Mouse (Mus musculus) MEL (cell line): ENCODE results near the gene Tssk3. TPM values are rescaled to one million over a fixed set of nuclear protein-coding genes. Genes with fewer than 3 reads are reported as not detected.

ENCODE experiments used
- DNase-seq: peaks from one replicate; pipeline ENCODE4 v3.0.0; 2011; ENCODE audit warnings: low read depth, low spot score
- H3K27ac ChIP-seq: 2 replicates; pipeline ENCODE4 v1.5.1; 2012; ENCODE audit warnings: low read depth, mild to moderate bottlenecking, control low read depth, low read length, moderate library complexity; ENCODE audit not compliant: control insufficient read depth
- H3K27me3 ChIP-seq, 2 experiments: fragments of 150-350 bp in 1 of 2; sonication (generic) in 1 of 2; 2 replicates each; pipeline ENCODE4 v1.6.1; 2012; ENCODE audit warnings: low read length in 2 of 2, mild to moderate bottlenecking in 2 of 2, improper control_type of control experiment in 1 of 2, moderate library complexity in 1 of 2; ENCODE audit not compliant: insufficient read depth in 2 of 2, control insufficient read depth in 1 of 2
- H3K36me3 ChIP-seq, 2 experiments: 2 replicates each; pipeline ENCODE4 v1.6.1; 2012 to 2014; ENCODE audit warnings: low read length in 2 of 2, improper control_type of control experiment in 1 of 2, inconsistent platforms in 1 of 2, mild to moderate bottlenecking in 1 of 2; ENCODE audit not compliant: insufficient read depth in 2 of 2, control insufficient read depth in 1 of 2
- H3K4me1 ChIP-seq, 2 experiments: fragments of 150-350 bp in 1 of 2; sonication (generic) in 1 of 2; 2 replicates each; pipeline ENCODE4 v1.6.1; 2012; ENCODE audit warnings: low read length in 2 of 2, improper control_type of control experiment in 1 of 2, mild to moderate bottlenecking in 1 of 2; ENCODE audit not compliant: insufficient read depth in 2 of 2, control insufficient read depth in 1 of 2
- H3K4me3 ChIP-seq, 2 experiments: fragments of 150-350 bp in 1 of 2; sonication (generic) in 1 of 2; 2 replicates each; pipeline ENCODE4 v1.5.1; 2012; ENCODE audit warnings: low read depth in 2 of 2, low read length in 2 of 2, mild to moderate bottlenecking in 2 of 2, moderate library complexity in 2 of 2, control low read depth in 1 of 2, improper control_type of control experiment in 1 of 2; ENCODE audit not compliant: control insufficient read depth in 1 of 2, insufficient read depth in 1 of 2
- H3K79me2 ChIP-seq: 2 replicates; pipeline ENCODE4 v1.6.1; 2012; ENCODE audit warnings: mild to moderate bottlenecking, low read length, moderate library complexity; ENCODE audit not compliant: control insufficient read depth, poor library complexity, insufficient read depth
- H3K9ac ChIP-seq: 2 replicates; pipeline ENCODE4 v1.6.1; 2012; ENCODE audit warnings: low read depth, mild to moderate bottlenecking, control low read depth, low read length, moderate library complexity; ENCODE audit not compliant: control insufficient read depth, poor library complexity, severe bottlenecking
- H3K9me3 ChIP-seq: fragments of 150-350 bp; sonication (generic); replicated peaks from 2 replicates; pipeline ENCODE4 v1.6.1; 2012; ENCODE audit warnings: mild to moderate bottlenecking, low read length, improper control_type of control experiment, moderate library complexity; ENCODE audit not compliant: insufficient read depth
- BHLHE40 ChIP-seq: IDR thresholded peaks from 2 replicates; pipeline ENCODE4 v1.6.1; 2012; ENCODE audit warnings: low read depth, mild to moderate bottlenecking, inconsistent platforms, low read length, improper control_type of control experiment, borderline replicate concordance
- CTCF ChIP-seq, 3 experiments: IDR thresholded peaks in 2 of 3; conservative IDR thresholded peaks in 1 of 3; 2 replicates each; pipeline ENCODE4 v1.5.1; 2011 to 2012; ENCODE audit warnings: low read length in 3 of 3, low read depth in 2 of 3, mild to moderate bottlenecking in 2 of 3, improper control_type of control experiment in 1 of 3, inconsistent platforms in 1 of 3, mixed read lengths in 1 of 3, moderate library complexity in 1 of 3; ENCODE audit not compliant: control insufficient read depth in 1 of 3, insufficient read depth in 1 of 3, poor library complexity in 1 of 3, severe bottlenecking in 1 of 3
- E2F4 ChIP-seq: IDR thresholded peaks from 2 replicates; pipeline ENCODE4 v1.6.1; 2011; ENCODE audit warnings: low read depth, low read length, improper control_type of control experiment, borderline replicate concordance
- EP300 ChIP-seq, 2 experiments: IDR thresholded peaks; 2 replicates each; pipeline ENCODE4 v1.6.1; 2011; ENCODE audit warnings: improper control_type of control experiment in 2 of 2, low read length in 2 of 2, low read depth in 1 of 2, mild to moderate bottlenecking in 1 of 2
- HCFC1 ChIP-seq: IDR thresholded peaks from 2 replicates; pipeline ENCODE4 v1.6.1; 2012; ENCODE audit warnings: low read depth, mild to moderate bottlenecking, inconsistent platforms, low read length, improper control_type of control experiment, moderate library complexity
- MAX ChIP-seq: IDR thresholded peaks from 2 replicates; pipeline ENCODE4 v1.6.1; 2011; ENCODE audit warnings: low read length, improper control_type of control experiment
- MAZ ChIP-seq: IDR thresholded peaks from 2 replicates; pipeline ENCODE4 v1.6.1; 2012; ENCODE audit warnings: low read depth, mild to moderate bottlenecking, inconsistent platforms, low read length, improper control_type of control experiment
- POLR2A ChIP-seq, 2 experiments: IDR thresholded peaks; 2 replicates each; pipeline ENCODE4 v1.6.1; 2011 to 2012; ENCODE audit warnings: low read length in 2 of 2, mild to moderate bottlenecking in 2 of 2, control low read depth in 1 of 2, improper control_type of control experiment in 1 of 2, low read depth in 1 of 2, moderate library complexity in 1 of 2; ENCODE audit not compliant: control insufficient read depth in 1 of 2, insufficient read depth in 1 of 2, poor library complexity in 1 of 2
- POLR2AphosphoS2 ChIP-seq: IDR thresholded peaks from 2 replicates; pipeline ENCODE4 v1.6.1; 2011; ENCODE audit warnings: low read length, improper control_type of control experiment
- POLR2AphosphoS5 ChIP-seq: IDR thresholded peaks from 2 replicates; pipeline ENCODE4 v1.6.1; 2012; ENCODE audit warnings: low read depth, borderline replicate concordance, mild to moderate bottlenecking, inconsistent platforms, low read length, moderate library complexity, mixed read lengths
- RAD21 ChIP-seq: IDR thresholded peaks from 2 replicates; pipeline ENCODE4 v1.6.1; 2011; ENCODE audit warnings: mild to moderate bottlenecking, low read depth, low read length, improper control_type of control experiment
- SMC3 ChIP-seq: IDR thresholded peaks from 2 replicates; pipeline ENCODE4 v1.6.1; 2011; ENCODE audit warnings: low read depth, low read length, improper control_type of control experiment
- TAL1 ChIP-seq: IDR thresholded peaks from 2 replicates; pipeline ENCODE4 v1.6.1; 2012; ENCODE audit warnings: mild to moderate bottlenecking, inconsistent platforms, low read length, moderate library complexity, mixed read lengths
- TCF12 ChIP-seq: IDR thresholded peaks from 2 replicates; pipeline ENCODE4 v1.6.1; 2014; ENCODE audit warnings: low read depth, mild to moderate bottlenecking, inconsistent platforms, low read length, improper control_type of control experiment, moderate library complexity
- USF2 ChIP-seq, 2 experiments: IDR thresholded peaks; 2 replicates each; pipeline ENCODE4 v1.6.1; 2011 to 2012; ENCODE audit warnings: improper control_type of control experiment in 2 of 2, low read length in 2 of 2, borderline replicate concordance in 1 of 2, inconsistent platforms in 1 of 2, low read depth in 1 of 2, mild to moderate bottlenecking in 1 of 2; ENCODE audit not compliant: insufficient read depth in 1 of 2
- ZMIZ1 ChIP-seq: IDR thresholded peaks from 2 replicates; pipeline ENCODE4 v1.6.1; 2012; ENCODE audit warnings: low read depth, mild to moderate bottlenecking, inconsistent platforms, low read length, improper control_type of control experiment, moderate library complexity
- polyA plus RNA-seq, 2 experiments: library from polyadenylated mRNA; stranded (reverse) in 1 of 2; unstranded in 1 of 2; fragments of >175 nt in 1 of 2; fragments of >200 nt in 1 of 2; gene quantifications; 2 replicates each; pipeline versions ENCODE4 v1.2.1 to v1.2.4; 2012; ENCODE audit warnings: low replicate concordance in 2 of 2, low read depth in 1 of 2; ENCODE audit not compliant: insufficient read length in 2 of 2, insufficient read depth in 1 of 2, missing spikeins in 1 of 2
- total RNA-seq: library from RNA; depleted of rRNA; stranded (reverse); fragments of 300-350 nt; gene quantifications from 2 replicates; pipeline ENCODE4 v1.2.3, GENCODE M21; 2012

The Tssk3 gene
- total and polyA plus RNA-seq, 3 experiments, result not detected

DNA sequence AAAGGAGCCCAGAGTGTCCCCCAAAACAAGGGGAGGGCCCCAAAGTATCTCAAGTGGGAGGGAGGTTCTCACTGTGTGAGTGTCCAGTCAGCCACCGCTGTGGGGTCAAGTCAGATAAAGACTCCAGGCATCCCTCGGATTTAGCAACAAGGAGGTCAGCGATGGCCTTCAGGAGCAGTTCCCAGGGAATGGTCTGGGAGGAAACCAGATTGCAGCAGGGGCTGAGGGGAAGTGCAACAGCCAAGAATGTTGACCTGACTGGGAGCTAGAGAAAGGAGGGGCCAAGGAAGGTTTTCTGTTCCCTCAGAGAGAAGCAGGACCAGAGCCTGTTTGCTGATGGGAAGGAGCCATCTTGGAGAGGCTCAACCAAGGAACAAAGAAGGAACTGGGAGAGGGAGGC lies 8.1 kb upstream of the Tssk3 start:
- TF ChIP-seq USF2 (IDR thresholded peaks at IDR 0.05; ENCODE audit: borderline replicate concordance in 1 of 2, insufficient read depth in 1 of 2, low read depth in 1 of 2, low read length in 2 of 2), result no peak
- no peak for TF ChIP-seq BHLHE40
- TF ChIP-seq HCFC1, result no peak
- no peak for TF ChIP-seq MAX
- no peak for TF ChIP-seq TAL1
- TF ChIP-seq E2F4, result no peak
- no peak for TF ChIP-seq POLR2AphosphoS5
- no peak for TF ChIP-seq MAZ
- no peak for TF ChIP-seq POLR2AphosphoS2
- no peak for TF ChIP-seq ZMIZ1
- Histone ChIP-seq H3K27ac (no peak overlapping the region), H3K27me3 (no peaks in the 10 kb centered on the region), H3K36me3 (peaks cover 0 to 6% of the 10 kb centered on the region in 2 experiments; a peak in 1 of 4 replicates), H3K4me1 (peaks cover 6 to 18% of the 10 kb centered on the region in 2 experiments), H3K4me3 (no peak overlapping the region), H3K79me2 (no peaks in the 10 kb centered on the region), H3K9ac (no peak overlapping the region), H3K9me3 (no peaks in the 10 kb centered on the region)
- DNase-seq, result no peak

- H3K27me3 ChIP-seq, result no peaks in the 10 kb centered on the region
- H3K79me2 ChIP-seq, result no peaks in the 10 kb centered on the region
- peak; percentile 52 for DNase-seq
- no peak overlapping the region for H3K4me3 ChIP-seq
- TF ChIP-seq SMC3 (no peak), POLR2A (IDR thresholded peaks at IDR 0.05; ENCODE audit: control insufficient read depth in 1 of 2, insufficient read depth in 1 of 2, low read depth in 1 of 2, low read length in 2 of 2, poor library complexity in 1 of 2) (no peak), EP300 (IDR thresholded peaks at IDR 0.05; ENCODE audit: low read depth in 1 of 2, low read length in 2 of 2) (no peak)
- H3K4me1 ChIP-seq, result peaks cover 6% of the 10 kb centered on the region in 2 experiments
- no peak overlapping the region for H3K9ac ChIP-seq
- H3K27ac ChIP-seq, result no peak overlapping the region
- H3K9me3 ChIP-seq, result no peaks in the 10 kb centered on the region
- H3K36me3 ChIP-seq, result peaks cover 0 to 3% of the 10 kb centered on the region in 2 experiments; a peak in 1 of 4 replicates
Measured at GRCm38 (mm10) chr4:129496631-129497030, 5.8 kb upstream of the Tssk3 start.

DNA sequence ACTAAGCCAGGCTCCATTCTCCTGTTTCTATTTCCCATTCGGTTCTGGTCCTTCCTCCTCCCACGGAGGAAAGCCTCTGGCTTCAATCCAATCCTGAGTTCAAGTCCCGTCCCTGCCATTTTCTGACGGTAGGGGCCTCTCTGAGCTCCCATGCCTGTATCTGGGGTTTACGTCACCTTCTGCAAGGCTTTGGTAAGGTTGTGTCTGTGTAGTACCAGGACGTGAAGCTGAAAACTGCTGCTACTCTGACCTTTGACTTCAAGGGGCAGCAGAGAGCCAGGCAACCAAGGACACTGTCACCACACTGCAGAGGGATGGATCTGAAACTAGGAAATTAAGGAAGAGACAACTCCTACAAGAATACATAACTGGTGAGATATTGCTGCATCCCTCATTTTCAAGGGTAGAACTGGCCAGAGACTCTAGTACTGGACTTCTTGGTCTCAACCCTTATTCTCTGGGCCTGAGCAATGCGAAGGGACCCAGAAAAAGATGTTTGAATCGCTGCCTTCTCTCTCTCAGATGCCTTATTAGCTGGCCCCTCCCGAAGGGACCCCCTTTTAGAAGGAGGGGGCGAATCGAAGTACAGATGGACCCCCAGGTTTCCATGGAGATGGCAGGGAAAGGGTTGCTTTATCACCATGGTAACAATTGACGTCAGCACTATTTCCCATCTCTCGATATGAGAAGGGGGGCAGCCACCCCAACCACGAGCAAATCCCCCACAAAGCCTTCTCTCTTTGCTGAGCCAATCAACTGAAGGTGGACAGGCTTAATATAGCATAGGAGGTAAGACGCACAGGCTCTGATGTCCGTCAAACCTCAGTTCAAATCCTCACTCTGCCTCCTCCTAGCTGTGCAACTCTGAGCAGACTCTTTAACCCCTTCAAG lies 5.1 kb upstream of the Tssk3 start:
- Histone ChIP-seq H3K27ac (no peak overlapping the region), H3K9me3 (no peaks in the 10 kb centered on the region), H3K9ac (no peak overlapping the region), H3K4me3 (no peak overlapping the region)
- DNase-seq, result peak; percentile 24
- peak; percentile 14 for TF ChIP-seq RAD21
- TF ChIP-seq TCF12, result no peak
- peak; percentile 2 to 16 (median 7); a peak in 2 of 6 replicates for TF ChIP-seq CTCF (IDR thresholded peaks at IDR 0.05 in 2 of 3, conservative IDR thresholded peaks at IDR 0.05 in 1 of 3; ENCODE audit: control insufficient read depth in 1 of 3, insufficient read depth in 1 of 3, low read depth in 2 of 3, low read length in 3 of 3, poor library complexity in 1 of 3, severe bottlenecking in 1 of 3)
- TF ChIP-seq, all 39 proteins: peak for 2
- H3K4me1 ChIP-seq, result peaks cover 3 to 6% of the 10 kb centered on the region in 2 experiments; a peak in 3 of 4 replicates
- H3K79me2 ChIP-seq, result no peaks in the 10 kb centered on the region
- no peaks in the 10 kb centered on the region for H3K27me3 ChIP-seq
- peaks cover 0 to 3% of the 10 kb centered on the region in 2 experiments; a peak in 1 of 4 replicates for H3K36me3 ChIP-seq
